Mouse (Mus musculus): ENCODE data around the gene Stmn1. TPM values are rescaled to one million over a fixed set of nuclear protein-coding genes. Genes with fewer than 3 reads are reported as not detected.
A peak's percentile ranks its signal among the peaks of the same experiment; 100 is the strongest.

Stmn1 gene
- polyA plus RNA-seq, 1 experiment from 2014 or later: 4,454 TPM

DNA sequence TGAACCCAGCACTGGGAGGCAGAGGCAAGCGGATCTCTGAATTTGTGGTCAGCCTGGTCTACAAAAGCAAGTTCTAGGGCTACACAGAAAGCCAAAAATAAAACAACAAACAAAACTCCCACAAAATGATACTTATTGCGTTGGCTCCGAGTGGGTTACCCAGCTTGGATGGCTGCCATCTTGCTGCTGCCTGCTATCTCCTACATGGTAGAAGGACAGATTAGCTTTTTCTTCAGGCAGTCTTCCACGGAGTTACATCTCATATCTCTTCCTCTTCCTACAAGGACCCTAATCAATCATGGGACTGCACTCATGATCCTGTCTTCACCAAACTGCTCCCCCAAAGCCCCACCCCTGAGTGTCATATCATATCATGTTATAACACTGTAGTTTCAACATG lies 28.2 kb upstream of the Stmn1 start:
- 89% methylated on average over 4 of the region's 4 CpGs for WGBS
- no peaks in the 10 kb centered on the region for H3K36me3 ChIP-seq (ENCODE audit: control insufficient read depth, insufficient read depth, low read length)
- H3K27ac ChIP-seq (ENCODE audit: low read depth, low read length): no peak overlapping the region
- no peak for DNase-seq (ENCODE audit: low spot score, missing footprints)
- H3K4me3 ChIP-seq (ENCODE audit: low read depth, low read length): no peak overlapping the region
- no peaks in the 10 kb centered on the region for H3K9me3 ChIP-seq (ENCODE audit: control insufficient read depth, low read length)
- no peaks in the 10 kb centered on the region for H3K27me3 ChIP-seq (ENCODE audit: control insufficient read depth, insufficient read depth, low read length)
- H3K9ac ChIP-seq (ENCODE audit: low read length): no peak overlapping the region
- ATAC-seq (ENCODE audit: low FRiP score): no peak
- no peak overlapping the region for H3K4me2 ChIP-seq
- no peaks in the 10 kb centered on the region for H3K4me1 ChIP-seq (ENCODE audit: control insufficient read depth, insufficient read depth, low read length)

DNA sequence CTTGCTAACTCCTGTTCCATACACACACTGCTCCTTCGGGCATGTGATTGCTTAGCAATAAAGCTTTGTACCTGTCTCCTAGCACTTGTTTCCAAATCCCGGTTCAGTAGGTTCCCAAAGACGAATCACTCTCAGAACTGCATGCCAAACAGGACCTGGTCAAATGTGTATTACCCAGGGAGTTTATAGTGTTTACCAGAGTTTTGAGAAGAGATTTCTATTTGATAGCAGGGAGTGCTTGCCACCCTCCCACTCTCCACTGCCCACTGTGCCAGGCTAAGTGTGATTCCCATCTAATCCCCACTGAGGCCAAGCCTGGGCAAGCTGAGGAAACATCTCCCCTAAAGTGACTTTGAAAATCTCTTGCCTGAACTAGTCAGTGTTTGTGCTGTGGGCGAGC lies 25.9 kb upstream of the Stmn1 start:
- ATAC-seq (ENCODE audit: low FRiP score) (no peak), DNase-seq (ENCODE audit: low spot score, missing footprints) (no peak)
- WGBS: 93% methylated on average over 4 of the region's 4 CpGs
- H3K9me3 ChIP-seq (ENCODE audit: control insufficient read depth, low read length): no peaks in the 10 kb centered on the region
- no peak overlapping the region for H3K9ac ChIP-seq (ENCODE audit: low read length)
- H3K4me2 ChIP-seq: no peak overlapping the region
- H3K27ac ChIP-seq (ENCODE audit: low read depth, low read length): no peak overlapping the region
- no peaks in the 10 kb centered on the region for H3K36me3 ChIP-seq (ENCODE audit: control insufficient read depth, insufficient read depth, low read length)
- H3K4me3 ChIP-seq (ENCODE audit: low read depth, low read length): no peak overlapping the region
- no peaks in the 10 kb centered on the region for H3K4me1 ChIP-seq (ENCODE audit: control insufficient read depth, insufficient read depth, low read length)
- no peaks in the 10 kb centered on the region for H3K27me3 ChIP-seq (ENCODE audit: control insufficient read depth, insufficient read depth, low read length)

DNA sequence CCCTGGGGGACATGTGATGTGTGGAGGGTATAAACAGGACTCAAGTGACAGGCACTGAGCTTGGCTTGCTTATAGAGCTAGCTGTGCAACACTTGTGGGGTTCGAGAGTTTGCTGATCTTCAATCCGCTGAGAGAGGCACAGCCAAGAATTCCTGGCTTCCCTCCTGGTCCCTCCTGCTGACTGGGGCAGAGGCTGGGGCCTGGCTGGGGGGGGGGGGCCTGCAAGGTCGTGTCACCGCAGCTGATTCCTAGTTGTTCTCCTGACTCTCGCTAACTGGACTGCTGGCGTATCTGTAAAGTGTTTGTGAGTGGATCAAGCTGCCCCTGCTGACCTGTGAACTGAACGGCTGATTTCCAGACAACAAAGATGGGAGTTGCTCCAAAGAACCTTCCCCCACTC lies 24.5 kb upstream of the Stmn1 start:
- DNase-seq (ENCODE audit: low spot score, missing footprints): no peak
- Histone ChIP-seq H3K27ac (ENCODE audit: low read depth, low read length) (no peak overlapping the region), H3K27me3 (ENCODE audit: control insufficient read depth, insufficient read depth, low read length) (no peaks in the 10 kb centered on the region), H3K9me3 (ENCODE audit: control insufficient read depth, low read length) (no peaks in the 10 kb centered on the region), H3K9ac (ENCODE audit: low read length) (no peak overlapping the region), H3K4me2 (no peak overlapping the region), H3K36me3 (ENCODE audit: control insufficient read depth, insufficient read depth, low read length) (no peaks in the 10 kb centered on the region), H3K4me3 (ENCODE audit: low read depth, low read length) (no peak overlapping the region), H3K4me1 (ENCODE audit: control insufficient read depth, insufficient read depth, low read length) (no peaks in the 10 kb centered on the region)
- WGBS: 41% methylated on average over 7 of the region's 7 CpGs
- ATAC-seq (ENCODE audit: low FRiP score): no peak

DNA sequence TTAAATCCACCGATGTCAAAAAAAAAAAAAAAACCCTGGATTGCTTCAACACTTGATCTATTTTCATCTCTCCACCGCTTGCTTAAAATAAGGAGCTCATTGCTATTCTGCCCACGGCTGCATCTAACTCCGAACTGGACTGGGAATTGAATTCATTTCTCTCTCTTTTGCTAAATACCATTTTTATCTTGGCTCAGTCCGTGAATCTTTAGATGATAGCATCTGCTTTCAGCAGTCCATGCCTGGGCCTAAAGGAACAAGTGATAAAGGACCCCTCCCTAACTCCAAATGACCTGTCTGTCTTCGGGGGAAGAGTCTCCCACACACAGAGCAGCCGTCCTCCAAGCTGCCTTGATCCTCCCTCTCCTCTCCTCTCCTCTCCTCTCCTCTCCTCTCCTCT lies 23.2 kb upstream of the Stmn1 start:
- Histone ChIP-seq H3K4me1 (ENCODE audit: control insufficient read depth, insufficient read depth, low read length) (peaks cover 6% of the 10 kb centered on the region), H3K4me3 (ENCODE audit: low read depth, low read length) (no peak overlapping the region), H3K27me3 (ENCODE audit: control insufficient read depth, insufficient read depth, low read length) (no peaks in the 10 kb centered on the region), H3K4me2 (no peak overlapping the region), H3K36me3 (ENCODE audit: control insufficient read depth, insufficient read depth, low read length) (no peaks in the 10 kb centered on the region), H3K9ac (ENCODE audit: low read length) (no peak overlapping the region), H3K27ac (ENCODE audit: low read depth, low read length) (no peak overlapping the region), H3K9me3 (ENCODE audit: control insufficient read depth, low read length) (no peaks in the 10 kb centered on the region)
- no peak for ATAC-seq (ENCODE audit: low FRiP score)
- 65% methylated on average over 7 of the region's 7 CpGs for WGBS
- DNase-seq (ENCODE audit: low spot score, missing footprints): no peak

DNA sequence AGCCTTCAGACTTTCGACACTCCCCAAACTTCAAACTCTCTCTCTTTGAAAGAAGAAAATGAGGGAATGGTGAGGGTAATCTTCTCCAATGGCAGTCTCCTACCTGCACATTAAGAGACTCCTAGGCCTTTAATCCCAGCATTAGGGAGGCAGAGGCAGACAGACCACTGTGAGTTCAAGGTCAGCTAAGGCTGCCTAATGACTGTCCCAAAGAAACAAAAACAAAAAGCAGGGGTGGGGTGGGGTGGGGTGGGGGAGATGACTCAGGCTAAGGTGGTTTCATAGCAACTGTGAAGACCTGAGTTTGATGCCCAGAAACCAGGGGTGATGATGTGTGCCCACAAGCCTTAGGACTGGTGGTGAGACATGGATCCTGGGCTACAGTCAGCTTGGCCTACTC lies 22.6 kb upstream of the Stmn1 start:
- Histone ChIP-seq H3K27me3 (ENCODE audit: control insufficient read depth, insufficient read depth, low read length) (no peaks in the 10 kb centered on the region), H3K9ac (ENCODE audit: low read length) (no peak overlapping the region), H3K9me3 (ENCODE audit: control insufficient read depth, low read length) (no peaks in the 10 kb centered on the region), H3K36me3 (ENCODE audit: control insufficient read depth, insufficient read depth, low read length) (no peaks in the 10 kb centered on the region), H3K27ac (ENCODE audit: low read depth, low read length) (no peak overlapping the region), H3K4me3 (ENCODE audit: low read depth, low read length) (no peak overlapping the region), H3K4me1 (ENCODE audit: control insufficient read depth, insufficient read depth, low read length) (peaks cover 11% of the 10 kb centered on the region), H3K4me2 (no peak overlapping the region)
- DNase-seq (ENCODE audit: low spot score, missing footprints): no peak
- 75% methylated on average over 1 of the region's 1 CpGs for WGBS
- ATAC-seq (ENCODE audit: low FRiP score): no peak

DNA sequence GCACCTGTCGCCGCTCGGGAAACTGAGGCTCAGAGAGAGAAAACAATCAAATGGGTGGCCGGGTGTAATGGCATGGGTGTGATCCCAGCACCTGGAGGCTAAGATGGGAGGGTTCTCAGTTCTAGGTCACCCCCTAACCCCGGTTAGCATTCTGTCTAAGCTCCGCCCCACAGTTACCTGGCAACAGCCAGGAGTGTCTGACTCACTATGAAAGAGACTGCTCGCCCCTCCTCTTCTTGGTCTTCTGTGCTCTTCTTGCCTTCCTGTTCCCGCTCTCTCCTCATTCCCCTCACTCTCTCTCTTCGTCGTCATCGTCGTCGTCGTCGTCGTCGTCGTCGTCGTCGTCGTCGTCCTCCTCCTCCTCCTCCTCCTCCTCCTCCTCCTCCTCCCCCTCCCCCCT lies 20.2 kb upstream of the Stmn1 start:
- Histone ChIP-seq H3K36me3 (ENCODE audit: control insufficient read depth, insufficient read depth, low read length) (no peaks in the 10 kb centered on the region), H3K4me3 (ENCODE audit: low read depth, low read length) (no peak overlapping the region), H3K27ac (ENCODE audit: low read depth, low read length) (no peak overlapping the region), H3K9ac (ENCODE audit: low read length) (no peak overlapping the region), H3K4me1 (ENCODE audit: control insufficient read depth, insufficient read depth, low read length) (peaks cover 20% of the 10 kb centered on the region), H3K4me2 (no peak overlapping the region), H3K27me3 (ENCODE audit: control insufficient read depth, insufficient read depth, low read length) (no peaks in the 10 kb centered on the region), H3K9me3 (ENCODE audit: control insufficient read depth, low read length) (no peaks in the 10 kb centered on the region)
- ATAC-seq (ENCODE audit: low FRiP score) (no peak), DNase-seq (ENCODE audit: low spot score, missing footprints) (no peak)
- 51% methylated on average over 21 of the region's 23 CpGs for WGBS

DNA sequence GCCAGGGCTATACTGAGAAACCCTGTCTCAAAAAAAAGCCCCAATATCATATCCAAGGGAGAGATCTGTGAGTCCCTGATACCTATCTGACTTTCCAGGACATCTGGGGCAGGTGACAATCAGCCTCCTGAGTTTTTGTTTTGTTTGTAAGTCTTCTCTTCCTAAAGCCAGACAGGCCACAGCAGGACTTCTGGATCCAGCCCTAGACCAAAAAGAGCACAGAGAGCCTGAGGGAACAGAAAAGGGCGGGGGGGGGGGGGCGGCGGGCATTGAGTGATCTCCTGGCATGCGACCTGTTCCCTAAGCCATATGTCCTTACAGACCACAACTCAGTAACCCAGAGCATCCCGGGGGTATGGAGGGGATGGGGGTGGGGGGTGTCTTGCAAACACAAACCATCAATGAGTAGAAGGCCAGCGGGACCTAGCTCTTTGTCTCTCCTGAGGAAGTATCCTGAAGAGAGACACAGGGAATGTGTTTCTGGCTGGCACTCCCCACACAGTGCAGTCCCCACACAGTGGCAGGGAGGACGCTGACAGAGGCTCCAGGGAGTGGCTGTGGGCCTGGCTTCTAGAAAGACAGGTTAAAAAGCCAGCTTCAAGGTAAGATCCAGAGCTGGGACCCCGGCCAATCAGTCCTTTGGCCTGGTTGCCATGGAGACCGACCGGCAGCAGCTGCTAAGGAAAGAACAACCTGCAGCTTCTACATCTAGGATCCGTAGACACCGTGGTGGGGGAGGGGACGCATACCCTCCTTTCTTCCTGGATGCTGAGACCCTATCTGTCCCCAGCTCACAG lies 18.3 kb upstream of the Stmn1 start:
- Histone ChIP-seq H3K4me1 (ENCODE audit: control insufficient read depth, insufficient read depth, low read length) (peaks cover 25% of the 10 kb centered on the region), H3K27me3 (ENCODE audit: control insufficient read depth, insufficient read depth, low read length) (no peaks in the 10 kb centered on the region), H3K36me3 (ENCODE audit: control insufficient read depth, insufficient read depth, low read length) (no peaks in the 10 kb centered on the region), H3K4me2 (peak overlapping the region; percentile 31; the same call in 1 of the 2 replicates), H3K9me3 (ENCODE audit: control insufficient read depth, low read length) (no peaks in the 10 kb centered on the region), H3K9ac (ENCODE audit: low read length) (peak overlapping the region; percentile 51), H3K27ac (ENCODE audit: low read depth, low read length) (peak overlapping the region; percentile 91), H3K4me3 (ENCODE audit: low read depth, low read length) (no peak overlapping the region)
- ATAC-seq (ENCODE audit: low FRiP score) (peak; percentile 58), DNase-seq (ENCODE audit: low spot score, missing footprints) (peak; percentile 93)
- WGBS: 28% methylated on average over 13 of the region's 13 CpGs

DNA sequence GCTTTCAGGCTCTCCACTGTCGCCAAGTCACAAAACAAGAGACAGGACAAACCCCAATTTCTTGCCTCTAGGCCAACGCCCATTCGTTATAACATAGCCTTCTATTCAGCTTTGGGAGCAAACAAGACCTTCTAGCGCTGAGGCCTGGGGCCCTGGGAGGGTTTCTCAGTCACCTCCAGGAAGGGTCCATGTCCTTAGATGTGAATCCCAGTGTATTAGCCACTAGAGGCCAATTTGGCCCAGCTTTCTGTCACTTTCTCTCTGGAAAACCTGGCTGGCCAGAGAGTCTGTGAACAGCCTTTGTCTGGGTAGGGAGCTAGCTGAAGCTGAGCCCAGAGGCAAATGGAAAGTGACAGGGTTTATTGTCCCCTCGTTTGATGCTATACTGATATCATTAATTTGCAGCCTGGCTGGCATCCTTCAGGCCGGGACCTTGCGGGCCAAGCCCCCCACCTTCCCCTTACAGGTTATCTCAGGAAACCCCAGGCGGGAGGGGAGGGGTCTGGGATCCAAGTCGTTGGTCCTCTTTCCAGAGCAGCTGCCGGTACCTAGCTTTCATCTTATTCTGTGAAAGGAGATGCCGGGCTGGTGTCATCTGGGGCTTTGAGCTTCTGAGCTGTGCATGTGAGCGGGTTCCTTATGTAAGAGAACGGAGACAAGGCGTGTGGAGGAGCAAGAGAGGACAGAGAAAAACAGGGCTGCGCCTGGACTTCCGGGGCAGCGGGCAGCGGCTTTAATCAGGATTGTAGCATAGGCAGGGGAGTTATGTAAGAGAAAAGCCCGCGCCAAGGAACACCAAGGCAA lies 17.5 kb upstream of the Stmn1 start:
- peak; percentile 28 for ATAC-seq (ENCODE audit: low FRiP score)
- Histone ChIP-seq H3K4me1 (ENCODE audit: control insufficient read depth, insufficient read depth, low read length) (peaks cover 25% of the 10 kb centered on the region), H3K27ac (ENCODE audit: low read depth, low read length) (peak overlapping the region; percentile 91), H3K4me2 (peak overlapping the region; percentile 31), H3K4me3 (ENCODE audit: low read depth, low read length) (no peak overlapping the region), H3K9ac (ENCODE audit: low read length) (peak overlapping the region; percentile 51), H3K36me3 (ENCODE audit: control insufficient read depth, insufficient read depth, low read length) (no peaks in the 10 kb centered on the region), H3K27me3 (ENCODE audit: control insufficient read depth, insufficient read depth, low read length) (no peaks in the 10 kb centered on the region), H3K9me3 (ENCODE audit: control insufficient read depth, low read length) (no peaks in the 10 kb centered on the region)
- whole genome bisulfite sequencing: 16% methylated on average over 20 of the region's 20 CpGs
- DNase-seq (ENCODE audit: low spot score, missing footprints): peak; percentile 94

DNA sequence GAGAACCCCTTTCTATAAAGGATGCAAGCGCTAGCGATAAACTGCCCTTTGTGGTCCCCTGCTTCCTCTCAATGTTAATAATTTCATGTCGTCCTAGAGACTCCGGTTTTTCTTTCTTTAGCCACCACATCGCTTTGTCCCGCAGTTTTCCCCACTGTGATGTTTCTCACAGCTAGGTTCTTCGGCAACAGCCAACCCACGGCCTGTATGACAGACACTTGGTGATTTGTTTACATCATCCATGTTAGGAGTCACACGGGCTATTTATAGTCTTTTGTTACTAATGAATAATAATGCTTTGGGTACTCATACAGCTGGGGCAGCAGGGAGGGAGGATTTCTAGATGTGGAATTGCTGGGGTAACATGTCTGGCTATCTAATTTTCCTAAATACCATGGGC lies 16.6 kb upstream of the Stmn1 start:
- WGBS: 65% methylated on average over 9 of the region's 9 CpGs
- peaks cover 25% of the 10 kb centered on the region for H3K4me1 ChIP-seq (ENCODE audit: control insufficient read depth, insufficient read depth, low read length)

More for the DNA sequence above, 16.6 kb upstream of the Stmn1 start:
- no peaks in the 10 kb centered on the region for H3K27me3 ChIP-seq (ENCODE audit: control insufficient read depth, insufficient read depth, low read length)
- ATAC-seq (ENCODE audit: low FRiP score) (no peak), DNase-seq (ENCODE audit: low spot score, missing footprints) (no peak)
- no peak overlapping the region for H3K9ac ChIP-seq (ENCODE audit: low read length)
- no peak overlapping the region for H3K4me2 ChIP-seq
- H3K9me3 ChIP-seq (ENCODE audit: control insufficient read depth, low read length): no peaks in the 10 kb centered on the region
- no peaks in the 10 kb centered on the region for H3K36me3 ChIP-seq (ENCODE audit: control insufficient read depth, insufficient read depth, low read length)
- H3K27ac ChIP-seq (ENCODE audit: low read depth, low read length): no peak overlapping the region; the same call in 1 of the 2 replicates
- H3K4me3 ChIP-seq (ENCODE audit: low read depth, low read length): no peak overlapping the region

All from midbrain, embryonic 11.5 days (tissue).